Mouse (Mus musculus) CD4-positive, CD25-positive, alpha-beta regulatory T cell, adult 4 months (primary cell): Measurements from ENCODE around the gene Fubp1. TPM values are rescaled to one million over a fixed set of nuclear protein-coding genes. Genes with fewer than 3 reads are reported as not detected.
"Not testable (repeated sequence)": the region's sequence is repeated elsewhere in the genome, so short reads cannot be mapped to it uniquely, and the experiment has no call there.

Source experiments
- ATAC-seq: one replicate; pipeline ENCODE4 v1.8.0; 2017
- polyA plus RNA-seq, 2 experiments: library from polyadenylated mRNA; unstranded; fragments of 100-300 nt; shearing (Covaris generic); gene quantifications; one replicate each; pipeline ENCODE4 v1.2.1; 2017

Fubp1 gene
- polyA plus RNA-seq, 2 experiments from 2014 or later = 256 to 262 TPM

DNA sequence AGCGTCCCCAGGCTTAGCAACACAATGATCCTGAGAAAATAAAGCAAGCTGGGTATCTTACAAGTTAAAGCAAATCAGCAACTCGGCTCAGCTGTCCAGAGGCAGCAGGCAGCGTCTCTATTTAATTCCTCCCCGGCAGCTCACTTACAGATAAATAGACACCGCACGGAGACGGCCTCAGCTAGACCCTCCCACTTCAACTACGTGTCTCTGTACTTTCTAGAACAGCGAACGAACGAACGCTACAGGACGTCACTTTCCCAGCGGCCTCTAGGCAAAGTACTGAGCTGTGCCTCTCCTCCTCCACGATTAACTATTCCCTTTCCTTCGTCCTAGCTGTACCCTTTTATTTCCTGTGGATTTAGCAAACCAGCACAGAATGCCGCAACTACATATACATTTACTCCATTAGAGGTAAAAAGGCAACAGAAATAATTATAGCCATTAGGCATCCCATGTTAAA, 16.6 kb upstream of the Fubp1 start:
- ATAC-seq = peak; percentile 97

- not testable (repeated sequence) for ATAC-seq
Observed at GRCm38 (mm10) chr3:152197246-152197645, 13.0 kb upstream of the Fubp1 start.

DNA sequence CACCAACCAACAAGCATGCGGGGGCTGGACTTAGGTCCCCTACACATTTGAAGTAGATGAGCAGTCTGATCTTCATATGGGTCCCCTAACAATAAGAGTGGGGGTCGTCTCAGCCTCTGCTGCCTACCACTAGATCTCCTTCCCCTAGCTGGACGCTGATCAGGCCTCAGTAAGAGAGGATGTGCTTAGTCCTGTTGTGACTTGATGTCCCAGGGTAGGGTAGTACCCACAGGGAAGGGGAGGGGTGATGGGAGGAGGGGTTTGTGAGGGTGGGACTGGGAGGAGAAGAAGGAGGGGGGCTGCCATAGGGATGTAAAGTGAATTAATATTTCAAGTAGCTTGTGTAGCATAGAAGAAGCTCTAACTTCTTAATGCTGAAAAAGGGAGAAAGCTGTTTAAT, 11.1 kb upstream of the Fubp1 start:
- ATAC-seq = no peak

GRCm38 (mm10) chr3:152201181-152201580, 9.0 kb upstream of the Fubp1 start:
- no peak for ATAC-seq

GRCm38 (mm10) chr3:152201651-152202050, 8.6 kb upstream of the Fubp1 start:
- no peak for ATAC-seq

DNA sequence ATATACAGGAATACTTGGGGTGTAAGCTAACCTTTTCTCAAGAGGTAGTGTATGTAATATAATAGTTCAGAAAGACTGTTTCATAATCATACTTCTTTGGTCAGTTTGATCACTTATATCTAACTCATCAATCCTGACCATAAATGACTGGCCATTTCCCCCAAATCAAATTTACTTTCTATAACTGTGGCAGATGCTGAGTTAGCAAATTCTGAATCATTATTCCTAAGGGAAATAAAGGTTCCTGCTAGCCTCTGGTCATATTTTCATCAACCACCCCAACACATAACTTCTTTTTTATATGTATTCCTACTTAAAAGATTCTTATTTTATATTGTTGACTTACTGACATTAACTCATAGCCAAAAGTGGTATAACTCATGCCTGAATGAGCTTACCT, 7.3 kb upstream of the Fubp1 start:
- no peak for ATAC-seq

DNA sequence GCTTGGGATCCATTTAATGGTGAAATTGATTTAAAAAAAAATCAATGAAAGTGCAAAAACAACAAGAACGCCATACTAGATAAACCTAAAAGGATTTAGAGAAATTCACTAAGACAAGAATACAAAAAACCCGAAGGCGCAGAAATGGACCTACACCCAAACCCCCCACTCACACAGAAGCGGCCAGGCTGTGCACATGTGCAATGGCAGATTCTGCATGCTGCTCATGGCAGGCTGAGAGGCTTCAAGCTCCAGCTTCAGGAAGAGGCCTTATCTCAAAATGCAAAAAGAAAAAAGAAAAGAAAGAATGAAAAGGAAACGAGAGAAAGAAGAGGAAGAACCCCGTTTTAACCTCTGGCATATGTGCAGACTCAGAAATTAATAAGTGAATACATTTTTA, 6.8 kb upstream of the Fubp1 start:
- ATAC-seq = no peak

- no peak for ATAC-seq
Observed at GRCm38 (mm10) chr3:152203996-152204395, 6.2 kb upstream of the Fubp1 start.

DNA sequence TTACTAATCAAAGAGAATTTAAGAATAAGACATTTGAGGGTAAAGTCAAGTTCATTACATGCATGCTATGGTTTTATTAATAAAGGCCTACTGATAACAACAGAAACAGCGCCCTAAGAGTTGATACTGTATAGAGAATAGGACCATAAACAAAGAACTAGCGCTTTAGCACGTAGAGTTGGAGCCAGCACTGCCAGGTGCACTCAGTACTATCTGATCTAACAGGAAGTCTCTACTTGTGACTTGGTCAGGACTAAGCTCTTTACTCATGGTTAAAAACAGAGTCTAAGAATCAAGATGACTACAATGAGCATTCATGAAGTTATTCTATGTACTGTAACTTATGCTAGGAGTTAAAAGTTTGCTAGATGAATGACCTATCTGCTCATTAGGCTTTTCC, 5.6 kb upstream of the Fubp1 start:
- peak; percentile 52 for ATAC-seq

- no peak for ATAC-seq
Observed at GRCm38 (mm10) chr3:152207156-152207555, 3.1 kb upstream of the Fubp1 start.

- no peak for ATAC-seq
Observed at GRCm38 (mm10) chr3:152208096-152208885, 1.9 kb upstream of the Fubp1 start.

GRCm38 (mm10) chr3:152209177-152209966, 850 bp upstream of the Fubp1 start:
- peak; percentile 28 for ATAC-seq

DNA sequence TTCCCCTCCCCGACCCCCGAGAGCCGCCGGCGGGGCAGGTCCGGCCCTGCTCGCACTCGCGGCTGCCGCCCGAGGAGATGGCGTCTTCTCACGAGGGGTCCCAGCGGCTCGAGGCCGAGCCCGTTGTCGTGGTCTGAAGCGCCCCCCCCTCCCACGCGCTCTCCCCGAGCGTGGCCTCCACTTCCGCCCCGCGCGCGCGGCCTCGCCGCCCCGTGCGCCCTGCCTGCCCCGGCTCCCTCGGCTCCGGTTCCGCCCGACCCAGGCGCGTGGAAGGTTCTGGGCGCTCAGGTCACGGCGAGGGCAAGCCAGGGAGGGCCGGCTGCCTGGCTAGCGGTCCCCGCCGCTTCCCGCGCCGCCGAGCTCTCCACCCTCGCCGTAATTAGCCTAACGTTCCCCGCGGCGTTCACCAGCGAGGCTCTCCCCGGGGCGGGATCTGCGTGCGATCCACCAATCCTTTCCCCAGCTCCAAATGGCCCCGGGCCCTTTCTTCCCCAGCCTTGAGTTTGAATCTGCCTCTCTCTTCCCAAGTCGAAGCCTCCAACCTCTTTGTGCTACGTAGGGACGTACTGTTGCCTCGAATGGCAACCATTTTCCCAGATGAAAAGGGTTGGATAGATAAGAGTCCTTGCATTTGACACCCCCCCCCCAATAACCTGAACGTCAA, 638 bp downstream of the Fubp1 start:
- ATAC-seq = peak; percentile 36

- peak; percentile 38 for ATAC-seq
Observed at GRCm38 (mm10) chr3:152211731-152212279, 1.6 kb downstream of the Fubp1 start.

- no peak for ATAC-seq
Observed at GRCm38 (mm10) chr3:152213416-152213815, 3.2 kb downstream of the Fubp1 start.

DNA sequence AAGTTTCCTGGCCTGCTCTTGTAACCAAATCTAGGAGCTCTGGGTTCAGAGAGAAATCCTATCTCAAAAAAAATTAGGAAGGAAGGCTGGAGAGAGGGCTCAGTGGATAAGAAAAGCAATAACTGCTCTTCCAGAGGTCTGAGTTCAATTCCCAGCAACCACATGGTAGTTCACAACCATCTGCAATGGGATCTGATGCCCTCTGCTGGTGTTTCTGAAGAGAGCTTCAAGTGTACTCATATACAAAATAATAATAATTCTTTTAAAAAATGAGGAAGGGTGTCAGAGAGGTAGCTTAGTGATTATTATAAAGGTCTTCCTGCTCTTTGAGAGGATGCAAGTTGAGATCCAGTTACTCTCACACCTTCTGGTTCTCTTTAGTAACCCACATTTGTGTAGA, 14.7 kb downstream of the Fubp1 start:
- no peak for ATAC-seq

GRCm38 (mm10) chr3:152225906-152226305, 15.7 kb downstream of the Fubp1 start:
- no peak for ATAC-seq

DNA sequence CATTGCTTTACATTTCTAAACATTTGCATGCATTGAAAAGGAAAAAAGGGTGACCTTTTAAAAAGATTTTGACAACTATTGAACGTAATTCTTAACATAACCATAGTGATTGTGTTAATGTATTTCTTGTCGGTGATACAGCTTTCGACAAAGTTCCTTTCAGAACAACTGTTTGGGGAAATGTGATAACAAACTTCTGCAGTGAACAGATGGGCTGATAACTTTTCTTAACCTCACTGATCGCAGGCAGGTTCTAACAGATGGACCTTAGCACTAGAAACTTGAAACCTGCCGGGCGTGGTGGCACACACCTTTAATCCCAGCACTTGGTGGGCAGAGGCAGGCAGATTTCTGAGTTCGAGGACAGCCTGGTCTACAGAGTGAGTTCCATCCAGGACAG, 18.6 kb downstream of the Fubp1 start:
- ATAC-seq = no peak

DNA sequence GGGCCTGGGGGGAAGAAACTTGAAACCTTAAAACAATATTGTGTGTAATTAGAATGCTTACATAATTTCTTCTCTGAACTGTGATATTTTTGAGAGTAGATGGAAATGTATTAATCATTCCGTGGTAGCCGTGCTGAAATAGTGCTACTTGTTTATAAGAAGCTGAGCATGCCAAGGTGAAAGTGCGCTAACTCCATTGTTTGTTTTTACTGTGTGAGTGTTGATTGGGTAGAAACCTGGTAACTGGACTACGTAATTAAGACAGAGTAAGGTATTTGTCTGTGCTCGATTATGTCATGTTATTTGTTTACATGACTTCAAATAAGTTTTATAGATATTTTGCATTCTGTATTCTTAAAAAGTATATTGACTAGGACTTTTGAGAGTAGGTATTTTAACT, 19.0 kb downstream of the Fubp1 start:
- no peak for ATAC-seq

DNA sequence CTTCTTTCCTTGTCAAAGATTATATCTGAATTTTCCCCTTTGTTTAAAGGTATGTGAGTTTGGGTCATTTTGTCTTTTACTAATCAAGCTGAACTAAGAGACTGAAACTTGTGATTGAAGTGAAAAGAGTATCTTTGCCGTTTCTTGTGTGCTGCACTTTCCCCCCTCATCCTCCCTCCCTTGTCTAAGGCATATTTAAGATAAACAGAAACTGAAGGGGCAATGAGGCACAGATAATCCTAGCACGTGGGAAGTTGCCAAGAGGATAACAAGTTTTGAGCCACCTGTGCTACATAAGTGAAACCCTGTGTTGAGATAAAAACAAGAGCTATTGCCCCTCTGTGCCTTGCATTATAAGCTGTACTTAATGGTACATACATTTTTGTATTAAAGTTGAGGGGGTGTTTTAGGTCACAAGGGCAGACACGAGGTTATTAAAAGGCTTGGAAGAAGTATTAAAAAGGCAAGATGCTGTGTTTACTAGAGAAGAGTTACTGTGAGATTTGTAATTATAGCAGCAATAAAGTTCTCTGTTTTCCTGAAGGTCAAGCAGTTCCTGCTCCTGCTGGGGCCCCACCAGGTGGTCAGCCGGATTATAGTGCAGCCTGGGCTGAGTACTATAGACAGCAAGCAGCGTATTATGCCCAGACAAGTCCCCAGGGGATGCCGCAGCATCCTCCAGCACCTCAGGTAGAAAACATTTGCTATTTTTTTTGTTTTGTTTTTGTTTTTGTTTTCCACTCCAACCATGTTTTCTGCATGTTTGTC, 21.3 kb downstream of the Fubp1 start:
- no peak for ATAC-seq

DNA sequence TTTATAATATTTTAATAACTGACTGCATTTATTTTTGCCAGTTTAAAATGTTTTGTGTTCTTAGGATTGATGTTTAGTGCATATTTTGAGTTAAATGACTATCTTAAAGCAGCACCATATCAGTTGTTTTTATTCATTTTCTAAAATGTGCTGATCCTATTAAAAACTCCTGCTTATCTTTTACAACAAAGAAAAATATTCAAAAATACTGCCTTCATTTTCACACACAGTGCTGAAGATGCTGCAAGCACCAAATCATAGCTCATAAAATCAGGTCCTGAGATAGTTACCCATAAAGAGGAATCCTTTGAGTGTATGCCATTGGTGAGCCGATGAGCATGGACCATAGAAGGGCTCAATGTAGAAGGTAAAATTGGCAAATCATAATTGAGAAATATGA, 25.0 kb downstream of the Fubp1 start:
- no peak for ATAC-seq

DNA sequence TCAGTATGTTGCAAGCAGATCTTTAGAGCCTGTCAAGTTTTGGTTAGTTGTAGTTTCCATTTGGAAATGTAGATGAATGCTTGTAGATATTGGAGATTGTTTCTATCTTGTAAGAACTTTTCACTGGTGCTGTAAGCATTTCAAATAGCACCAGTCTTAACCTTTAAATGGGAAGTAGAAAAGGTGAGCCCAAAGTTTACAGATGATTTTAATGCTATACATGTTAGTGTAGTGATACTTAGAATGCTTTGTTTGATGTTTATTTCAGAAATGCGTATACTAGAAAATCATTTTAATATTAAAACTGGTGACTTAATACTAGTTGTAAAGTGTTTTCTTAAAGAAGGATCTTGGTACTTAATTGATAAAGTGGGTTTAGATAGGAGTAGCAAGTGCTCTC, 25.6 kb downstream of the Fubp1 start:
- ATAC-seq = no peak
